Mouse (Mus musculus) lung, embryonic 16.5 days (tissue): Measurements from ENCODE around the gene Snrpc. TPM values are rescaled to one million over a fixed set of nuclear protein-coding genes. Genes with fewer than 3 reads are reported as not detected.

Source experiments
- ATAC-seq: fragments of 200-750 bp; cut with Nextera tagmentation; 2 replicates; pipeline ENCODE4 v1.8.0; 2017; ENCODE audit warnings: low read depth, mild to moderate bottlenecking, moderate library complexity
- H3K27ac ChIP-seq: fragments of 300-500 bp; sonication (generic); 2 replicates; pipeline ENCODE4 v1.5.1; 2014; ENCODE audit warnings: mild to moderate bottlenecking, control low read depth, low read length
- H3K27me3 ChIP-seq: fragments of 300-500 bp; sonication (generic); 2 replicates; pipeline ENCODE4 v1.6.1; 2014; ENCODE audit warnings: low read depth, low read length, mixed read lengths; ENCODE audit not compliant: control insufficient read depth, insufficient read depth
- H3K36me3 ChIP-seq: fragments of 300-500 bp; sonication (generic); 2 replicates; pipeline ENCODE4 v1.6.1; 2014; ENCODE audit warnings: low read length; ENCODE audit not compliant: control insufficient read depth, insufficient read depth
- H3K4me1 ChIP-seq: fragments of 300-500 bp; sonication (generic); replicated peaks from 2 replicates; pipeline ENCODE4 v1.6.1; 2014; ENCODE audit warnings: low read length, mixed read lengths; ENCODE audit not compliant: control insufficient read depth, insufficient read depth
- H3K4me2 ChIP-seq: fragments of 300-500 bp; sonication (generic); 2 replicates; pipeline ENCODE4 v1.6.1; 2014; ENCODE audit warnings: low read depth, low read length, control low read depth
- H3K4me3 ChIP-seq: fragments of 300-500 bp; sonication (generic); 2 replicates; pipeline ENCODE4 v1.5.1; 2014; ENCODE audit warnings: mild to moderate bottlenecking, low read length, control low read depth
- H3K9ac ChIP-seq: fragments of 300-500 bp; sonication (generic); 2 replicates; pipeline ENCODE4 v1.6.1; 2014; ENCODE audit warnings: low read length, control low read depth
- H3K9me3 ChIP-seq: fragments of 300-500 bp; sonication (generic); 2 replicates; pipeline ENCODE4 v1.6.1; 2016; ENCODE audit warnings: low read length; ENCODE audit not compliant: control insufficient read depth
- WGBS: fragments of 180-500 bp; shearing (Covaris S2); extraction: QIAGEN DNeasy Blood & Tissue Kit; methylation state at CpG from one replicate; pipeline ENCODE4 v1.1.7; 2014; 5-methylcytosine and 5-hydroxymethylcytosine counted together
- polyA plus RNA-seq: library from polyadenylated mRNA; unstranded; fragments of >200 nt; fragmentation: Nextera tagmentation; extraction: Ambion mirVana; gene quantifications from 2 replicates; pipeline ENCODE4 v1.2.1, GENCODE M21; 2015

The Snrpc gene
- polyA plus RNA-seq, 1 experiment from 2014 or later: 313 TPM

DNA sequence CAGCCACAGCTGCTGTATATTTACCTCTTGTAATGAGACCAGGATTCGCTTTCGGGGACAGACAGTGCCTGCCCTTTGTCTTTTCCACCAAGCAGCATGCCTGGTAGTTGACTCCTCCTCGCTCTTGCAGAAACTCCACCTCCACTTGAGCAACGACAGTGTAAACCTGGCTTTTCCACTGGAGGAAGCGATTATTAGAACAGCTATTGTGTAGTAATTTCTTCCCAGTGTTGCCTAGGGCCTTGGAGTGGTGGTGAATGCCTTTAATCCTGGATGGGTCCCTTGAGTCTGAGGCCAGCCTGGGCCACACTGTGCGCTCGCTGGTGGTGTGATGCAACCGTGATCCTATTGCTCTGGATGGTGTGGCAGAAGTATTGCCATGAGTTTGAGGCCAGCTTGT lies 45.2 kb downstream of the Snrpc start:
- Histone ChIP-seq H3K36me3 (peaks cover 14% of the 10 kb centered on the region), H3K9ac (no peak overlapping the region), H3K4me1 (no peaks in the 10 kb centered on the region; the same call in 1 of the 2 replicates), H3K27me3 (no peaks in the 10 kb centered on the region), H3K4me3 (no peak overlapping the region), H3K9me3 (no peaks in the 10 kb centered on the region), H3K27ac (no peak overlapping the region), H3K4me2 (no peak overlapping the region)
- 78% methylated on average over 8 of the region's 8 CpGs for WGBS
- ATAC-seq: no peak

DNA sequence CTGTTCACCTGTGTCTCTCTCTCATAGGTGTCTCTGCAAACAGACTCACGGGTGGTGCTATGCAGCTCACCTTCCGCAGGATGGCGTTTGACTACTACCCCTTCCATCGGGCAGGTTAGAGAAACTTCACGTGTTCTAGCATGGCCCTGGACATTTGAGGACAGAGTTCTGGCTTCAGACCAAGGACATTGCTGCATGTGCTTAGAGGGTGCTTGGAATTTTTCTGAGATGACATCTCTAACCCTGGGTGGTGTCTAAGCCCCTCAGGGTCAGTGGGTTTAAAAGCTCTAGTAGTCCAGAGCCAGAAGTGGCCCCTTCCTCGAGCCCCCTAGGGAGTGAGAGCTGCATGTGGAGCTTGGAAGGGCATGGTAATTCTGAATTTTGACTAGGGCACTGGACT lies 46.0 kb downstream of the Snrpc start:
- Histone ChIP-seq H3K27me3 (no peaks in the 10 kb centered on the region), H3K4me3 (no peak overlapping the region), H3K9ac (no peak overlapping the region), H3K36me3 (peaks cover 14% of the 10 kb centered on the region), H3K9me3 (no peaks in the 10 kb centered on the region), H3K4me2 (no peak overlapping the region), H3K27ac (no peak overlapping the region), H3K4me1 (no peaks in the 10 kb centered on the region; the same call in 1 of the 2 replicates)
- 90% methylated on average over 6 of the region's 6 CpGs for WGBS
- no peak for ATAC-seq

DNA sequence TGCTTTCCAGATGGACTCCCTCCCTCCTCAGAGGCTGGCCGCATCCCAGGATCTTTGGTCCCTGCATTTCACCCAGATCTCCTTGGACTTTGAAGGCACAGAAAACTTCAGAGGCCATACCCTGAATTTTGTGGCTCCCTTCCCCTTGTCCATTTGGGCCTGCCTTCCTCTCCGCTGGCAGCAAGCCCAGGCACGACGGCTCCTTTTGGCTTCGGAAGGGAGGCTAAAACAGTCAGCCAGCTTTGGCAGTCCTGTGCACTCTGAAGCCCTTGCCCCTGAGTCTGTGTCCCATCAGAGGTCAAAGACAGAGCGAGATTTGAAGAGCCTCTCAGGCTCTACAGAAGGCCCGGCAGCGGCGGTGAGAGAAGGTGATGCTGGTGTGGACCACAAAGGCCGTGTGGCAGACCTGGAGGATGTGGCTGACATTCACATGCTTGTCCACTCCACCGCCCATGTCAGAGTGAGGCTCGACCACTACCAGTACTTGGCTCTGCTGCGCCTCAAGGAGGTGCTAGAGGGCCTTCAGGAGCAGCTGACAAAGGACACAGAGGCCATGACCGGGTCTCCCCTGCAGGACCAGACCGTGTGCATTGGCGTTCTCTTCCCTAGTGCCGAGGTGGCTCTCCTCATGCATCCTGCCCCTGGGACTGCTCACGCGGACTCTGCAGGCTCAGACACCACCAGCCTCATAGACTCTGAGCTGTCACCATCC lies 48.7 kb downstream of the Snrpc start:
- Histone ChIP-seq H3K4me2 (no peak overlapping the region), H3K4me3 (no peak overlapping the region), H3K27ac (no peak overlapping the region), H3K9me3 (no peaks in the 10 kb centered on the region), H3K4me1 (no peaks in the 10 kb centered on the region; the same call in 1 of the 2 replicates), H3K9ac (no peak overlapping the region), H3K36me3 (peaks cover 18% of the 10 kb centered on the region), H3K27me3 (no peaks in the 10 kb centered on the region)
- no peak for ATAC-seq
- WGBS: 70% methylated on average over 19 of the region's 19 CpGs

Other genes starting within 250 kb of the Snrpc start
- 73.6 and 75.8 TPM in 2 replicates for gene Nudt3, start 214.7 kb upstream of the Snrpc start, polyA plus RNA-seq
- not detected in 2 replicates for gene RPS10-NUDT3, start 202.9 kb upstream of the Snrpc start, polyA plus RNA-seq
- gene Rps10, start 201.5 kb upstream of the Snrpc start, polyA plus RNA-seq: 900 and 901 TPM in 2 replicates
- gene Pacsin1, start 182.6 kb upstream of the Snrpc start, polyA plus RNA-seq: 0.88 and 1.9 TPM in 2 replicates
- gene Spdef, start 109.2 kb upstream of the Snrpc start, polyA plus RNA-seq: 2.4 and 2.6 TPM in 2 replicates
- 14.6 and 16.9 TPM in 2 replicates for gene D17Wsu92e, start 17.5 kb upstream of the Snrpc start, polyA plus RNA-seq
- gene Uhrf1bp1, start 18.3 kb downstream of the Snrpc start, polyA plus RNA-seq: 3.7 and 4.6 TPM in 2 replicates
- gene Anks1, start 71.2 kb downstream of the Snrpc start, polyA plus RNA-seq: 18.1 and 20.2 TPM in 2 replicates
- 62.1 and 67.1 TPM in 2 replicates for gene Taf11, start 71.7 kb downstream of the Snrpc start, polyA plus RNA-seq
- gene Tcp11, start 242.5 kb downstream of the Snrpc start, polyA plus RNA-seq: 5.2 and 5.5 TPM in 2 replicates